Mouse (Mus musculus): ENCODE data around the gene 1700037H04Rik. TPM values are rescaled to one million over a fixed set of nuclear protein-coding genes. Genes with fewer than 3 reads are reported as not detected.

Gene 1700037H04Rik
- total and polyA plus RNA-seq, 2 experiments from 2014 or later, result 79.3 to 155 TPM

GRCm38 (mm10) chr2:131135521-131136139, 24.3 kb downstream of the 1700037H04Rik start:
- DNase-seq (ENCODE audit: low spot score) (no peak), ATAC-seq (no peak)
- Histone ChIP-seq H3K4me1 (ENCODE audit: insufficient read depth, low read length) (no peaks in the 10 kb centered on the region), H3K4me2 (ENCODE audit: low read depth, low read length) (no peak overlapping the region), H3K36me3 (ENCODE audit: insufficient read depth, low read length) (no peaks in the 10 kb centered on the region), H3K9me3 (ENCODE audit: low read length) (no peaks in the 10 kb centered on the region), H3K27me3 (ENCODE audit: insufficient read depth, low read length) (no peaks in the 10 kb centered on the region), H3K4me3 (ENCODE audit: low read length) (no peak overlapping the region), H3K9ac (replicated peaks; ENCODE audit: low read length) (no peak overlapping the region), H3K27ac (no peak overlapping the region)
- 82% methylated on average over 11 of the region's 11 CpGs for WGBS
- no peak for TF ChIP-seq CTCF (IDR thresholded peaks at IDR 0.05; ENCODE audit: low read depth)

GRCm38 (mm10) chr2:131134826-131135400, 25.0 kb downstream of the 1700037H04Rik start:
- H3K9me3 ChIP-seq (ENCODE audit: low read length), result no peaks in the 10 kb centered on the region
- H3K4me1 ChIP-seq (ENCODE audit: insufficient read depth, low read length), result no peaks in the 10 kb centered on the region
- H3K9ac ChIP-seq (replicated peaks; ENCODE audit: low read length), result no peak overlapping the region
- WGBS, result 81% methylated on average over 8 of the region's 8 CpGs
- H3K4me2 ChIP-seq (ENCODE audit: low read depth, low read length), result no peak overlapping the region
- DNase-seq (ENCODE audit: low spot score) (no peak), ATAC-seq (no peak)
- H3K4me3 ChIP-seq (ENCODE audit: low read length), result no peak overlapping the region
- H3K36me3 ChIP-seq (ENCODE audit: insufficient read depth, low read length), result no peaks in the 10 kb centered on the region
- peak overlapping the region; percentile 27; the same call in 1 of the 2 replicates for H3K27ac ChIP-seq
- H3K27me3 ChIP-seq (ENCODE audit: insufficient read depth, low read length), result no peaks in the 10 kb centered on the region
- no peak for TF ChIP-seq CTCF (IDR thresholded peaks at IDR 0.05; ENCODE audit: low read depth)

- TF ChIP-seq CTCF (IDR thresholded peaks at IDR 0.05; ENCODE audit: low read depth), result no peak
- Histone ChIP-seq H3K9ac (replicated peaks; ENCODE audit: low read length) (no peak overlapping the region), H3K9me3 (ENCODE audit: low read length) (no peaks in the 10 kb centered on the region), H3K4me1 (ENCODE audit: insufficient read depth, low read length) (no peaks in the 10 kb centered on the region), H3K4me3 (ENCODE audit: low read length) (no peak overlapping the region), H3K27ac (no peak overlapping the region), H3K4me2 (ENCODE audit: low read depth, low read length) (no peak overlapping the region), H3K27me3 (ENCODE audit: insufficient read depth, low read length) (no peaks in the 10 kb centered on the region), H3K36me3 (ENCODE audit: insufficient read depth, low read length) (no peaks in the 10 kb centered on the region)
- 58% methylated on average over 1 of the region's 1 CpGs for WGBS
- 0 out of 2 replicates have a peak, but pooled peaks have one; percentile 55 for ATAC-seq
- DNase-seq (ENCODE audit: low spot score), result no peak
Observed at GRCm38 (mm10) chr2:131134381-131134780, 25.5 kb downstream of the 1700037H04Rik start.

- no peaks in the 10 kb centered on the region for H3K4me1 ChIP-seq (ENCODE audit: insufficient read depth, low read length)
- H3K27me3 ChIP-seq (ENCODE audit: insufficient read depth, low read length), result no peaks in the 10 kb centered on the region
- no peaks in the 10 kb centered on the region for H3K36me3 ChIP-seq (ENCODE audit: insufficient read depth, low read length)
- no peaks in the 10 kb centered on the region for H3K9me3 ChIP-seq (ENCODE audit: low read length)
- no peak within 1 kb of the TSS for H3K27ac ChIP-seq
- H3K4me2 ChIP-seq (ENCODE audit: low read depth, low read length), result no peak within 1 kb of the TSS
- TF ChIP-seq CTCF (IDR thresholded peaks at IDR 0.05; ENCODE audit: low read depth), result no peak
- 84% methylated on average over 9 of the region's 9 CpGs for WGBS
- DNase-seq (ENCODE audit: low spot score), result no peak
- no peak within 1 kb of the TSS for H3K9ac ChIP-seq (replicated peaks; ENCODE audit: low read length)
- ATAC-seq, result no peak
- H3K4me3 ChIP-seq (ENCODE audit: low read length), result no peak within 1 kb of the TSS
Observed at GRCm38 (mm10) chr2:131132930-131133547, 26.8 kb downstream of the 1700037H04Rik start, which contains the start of gene Gm11037. Gene Gm11037, plus strand, starts transcription at chr2:131133497.

- DNase-seq (ENCODE audit: low spot score) (no peak), ATAC-seq (no peak)
- Histone ChIP-seq H3K4me2 (ENCODE audit: low read depth, low read length) (no peak overlapping the region), H3K9me3 (ENCODE audit: low read length) (no peaks in the 10 kb centered on the region), H3K36me3 (ENCODE audit: insufficient read depth, low read length) (no peaks in the 10 kb centered on the region), H3K9ac (replicated peaks; ENCODE audit: low read length) (no peak overlapping the region), H3K4me3 (ENCODE audit: low read length) (no peak overlapping the region), H3K4me1 (ENCODE audit: insufficient read depth, low read length) (peaks cover 3% of the 10 kb centered on the region), H3K27ac (no peak overlapping the region), H3K27me3 (ENCODE audit: insufficient read depth, low read length) (no peaks in the 10 kb centered on the region)
- WGBS, result 82% methylated on average over 10 of the region's 10 CpGs
- no peak for TF ChIP-seq CTCF (IDR thresholded peaks at IDR 0.05; ENCODE audit: low read depth)
Observed at GRCm38 (mm10) chr2:131132111-131132888, 27.6 kb downstream of the 1700037H04Rik start.

GRCm38 (mm10) chr2:131130849-131131248, 29.0 kb downstream of the 1700037H04Rik start:
- H3K9ac ChIP-seq (replicated peaks; ENCODE audit: low read length), result no peak overlapping the region
- WGBS, result 90% methylated on average over 2 of the region's 2 CpGs
- no peak for TF ChIP-seq CTCF (IDR thresholded peaks at IDR 0.05; ENCODE audit: low read depth)

More at GRCm38 (mm10) chr2:131130849-131131248, 29.0 kb downstream of the 1700037H04Rik start:
- Histone ChIP-seq H3K4me3 (ENCODE audit: low read length) (no peak overlapping the region), H3K9me3 (ENCODE audit: low read length) (no peaks in the 10 kb centered on the region), H3K27me3 (ENCODE audit: insufficient read depth, low read length) (no peaks in the 10 kb centered on the region), H3K27ac (no peak overlapping the region), H3K4me1 (ENCODE audit: insufficient read depth, low read length) (peaks cover 9% of the 10 kb centered on the region), H3K4me2 (ENCODE audit: low read depth, low read length) (no peak overlapping the region), H3K36me3 (ENCODE audit: insufficient read depth, low read length) (no peaks in the 10 kb centered on the region)
- DNase-seq (ENCODE audit: low spot score) (no peak), ATAC-seq (no peak)
